Mouse (Mus musculus) T-cell, adult 66 days (primary cell): ENCODE results near the gene Bnipl. TPM values are rescaled to one million over a fixed set of nuclear protein-coding genes. Genes with fewer than 3 reads are reported as not detected.

Experiments used
- total RNA-seq, 2 experiments: library from RNA; stranded (reverse); gene quantifications; 3 replicates in 1 of 2; 4 replicates in 1 of 2; pipeline ENCODE4 v1.2.4; 2023

Bnipl gene
- total RNA-seq = 1 to 10 TPM in 1 of 2 experiments, not detected in 1; 1.0 TPM

DNA sequence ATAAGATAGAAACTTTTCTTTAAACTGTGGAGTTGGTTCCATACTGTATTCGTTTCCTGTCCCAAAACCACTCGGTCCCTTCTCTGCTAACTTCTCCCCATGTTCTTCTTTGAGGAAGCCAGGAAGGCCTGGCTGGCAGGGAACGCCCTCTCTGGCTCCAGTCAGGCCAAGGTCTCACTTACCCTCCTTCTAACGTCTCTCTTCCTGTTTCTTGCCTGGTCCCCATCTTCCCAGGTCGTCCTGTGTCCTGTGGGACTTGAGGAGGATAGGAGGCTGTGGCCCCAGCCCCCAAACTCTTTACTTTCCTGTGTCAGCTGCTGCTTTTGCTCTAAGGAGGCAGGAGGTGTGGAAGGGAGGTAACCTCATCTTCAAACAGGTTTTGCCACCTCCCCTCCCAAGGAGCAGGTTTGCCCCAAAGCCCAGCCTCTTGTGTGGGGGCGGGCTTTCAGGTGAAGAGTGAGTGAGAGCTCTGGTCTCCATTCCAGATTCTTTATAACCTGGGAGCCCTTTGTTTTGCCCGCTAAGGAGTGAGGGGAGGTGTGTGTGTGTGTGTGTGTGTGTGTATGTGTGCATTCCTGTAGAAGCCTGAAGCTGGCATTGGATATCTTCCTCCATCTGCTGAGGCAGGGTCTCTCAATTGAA is at the start of gene Bnipl:
Gene Bnipl, minus strand, starts transcription at position 411 of the 642 bp plus-strand sequence.

GRCm38 (mm10) chr3:95281216-95282126 is 30.5 kb upstream of the Bnipl start, which contains the start of the genes Mindy1 and Prune1:
Gene Mindy1 (plus strand): TSS chr3:95281345.
Gene Prune1 (minus strand): TSS chr3:95282076.

DNA sequence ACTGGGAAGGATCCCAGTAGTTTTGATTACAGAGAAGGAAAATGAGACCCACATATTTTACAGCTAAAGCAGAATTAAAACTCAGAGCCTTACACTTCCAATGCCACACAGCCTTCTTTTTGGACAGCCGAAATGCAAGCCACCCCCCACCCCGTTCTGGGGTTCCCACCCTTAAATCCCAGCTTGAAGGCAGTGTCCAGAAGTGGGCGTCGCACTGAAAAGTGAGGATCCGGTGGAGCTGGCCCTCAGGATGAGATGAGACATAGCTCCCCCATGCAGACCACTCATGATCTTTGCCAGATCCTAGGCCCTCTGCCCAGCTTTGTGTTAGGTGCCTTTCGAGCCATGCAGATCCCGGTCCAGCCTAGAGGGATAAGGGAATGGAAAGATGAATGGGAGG is 9.5 kb downstream of the Bnipl start, which contains the start of gene Gm128:
Gene Gm128, minus strand, starts transcription at position 101 of the 400 bp plus-strand sequence.

GRCm38 (mm10) chr3:95231298-95232221 is 19.4 kb downstream of the Bnipl start, which contains the start of gene Mllt11:
Gene Mllt11 (minus strand): TSS chr3:95232171.

DNA sequence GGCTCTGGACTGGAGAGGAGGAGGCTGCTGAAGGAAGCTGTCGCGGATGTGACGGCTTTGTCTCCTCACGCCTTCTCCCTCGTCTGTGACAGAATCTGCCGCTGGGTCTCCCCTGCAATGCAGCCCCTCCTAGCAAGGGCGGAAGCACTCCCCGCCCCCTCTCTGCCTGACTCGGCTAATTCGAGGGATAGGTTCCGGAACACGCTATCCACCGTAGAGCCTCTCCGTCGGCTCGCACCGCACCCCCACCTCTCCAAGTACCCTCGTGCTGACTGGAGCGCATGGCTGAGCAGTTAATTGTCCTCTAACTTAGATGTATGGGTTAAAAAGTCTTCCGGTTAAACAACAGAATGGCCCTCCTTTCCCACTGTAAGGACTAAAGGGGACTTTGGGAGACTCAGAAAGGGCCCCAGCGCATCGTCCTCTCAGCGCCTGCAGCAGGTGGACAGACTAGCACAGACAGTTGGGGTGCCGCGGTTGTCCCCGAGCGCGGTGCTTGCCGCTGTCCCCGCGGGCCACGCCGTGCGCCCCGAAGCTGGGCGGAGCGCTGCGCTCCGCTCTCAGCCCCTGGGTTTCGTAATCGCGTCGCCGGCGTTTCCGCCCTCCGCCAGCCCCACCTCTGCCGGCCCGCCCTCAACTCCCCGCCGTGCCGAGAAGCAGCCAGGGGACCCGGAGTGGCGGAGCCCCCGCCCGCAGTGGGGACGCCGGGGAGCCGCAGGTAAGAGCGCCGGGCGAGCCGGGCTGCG is 22.7 kb downstream of the Bnipl start, which contains the start of gene Cdc42se1:
Gene Cdc42se1, plus strand, starts transcription at position 585 of the 746 bp plus-strand sequence.

GRCm38 (mm10) chr3:95217255-95218134 is 33.5 kb downstream of the Bnipl start, which contains the start of gene Gabpb2:
Gene Gabpb2 (minus strand): TSS chr3:95217916.

Other genes starting within 250 kb of the Bnipl start
- gene Zfp687, start 235.7 kb downstream of the Bnipl start, total RNA-seq = 10 to 100 TPM; 52.6 to 67.5 TPM
- 100 to 1,000 TPM; 129 to 138 TPM for gene Psmd4, start 208.6 kb downstream of the Bnipl start, total RNA-seq
- 10 to 100 TPM; 50.7 to 51.1 TPM for gene Pip5k1a, start 144.3 kb downstream of the Bnipl start, total RNA-seq
- 10 to 100 TPM; 52.0 to 60.6 TPM for gene Vps72, start 140.2 kb downstream of the Bnipl start, total RNA-seq
- 1 to 10 TPM; 1.8 to 2.5 TPM for gene Tmod4, start 126.7 kb downstream of the Bnipl start, total RNA-seq
- gene Scnm1, start 117.2 kb downstream of the Bnipl start, total RNA-seq = 10 to 100 TPM; 73.5 to 75.0 TPM
- gene Lysmd1, start 117.1 kb downstream of the Bnipl start, total RNA-seq = 1 to 10 TPM; 4.9 to 6.6 TPM
- gene Tnfaip8l2, start 108.8 kb downstream of the Bnipl start, total RNA-seq = 10 to 100 TPM; 72.2 to 80.0 TPM
- gene Sema6c, start 90.7 kb downstream of the Bnipl start, total RNA-seq = 1 to 10 TPM; 3.1 to 5.3 TPM
- gene Gabpb2, start 33.3 kb downstream of the Bnipl start, total RNA-seq = 10 to 100 TPM; 73.2 to 77.2 TPM
- 100 to 1,000 TPM; 269 to 294 TPM for gene Cdc42se1, start 22.5 kb downstream of the Bnipl start, total RNA-seq
- 1 to 10 TPM; 9.8 TPM for gene Mllt11, start 19.0 kb downstream of the Bnipl start, total RNA-seq
- gene Gm128, start 9.6 kb downstream of the Bnipl start, total RNA-seq = not detected
- 10 to 100 TPM; 14.8 to 17.9 TPM for gene Mindy1, start 30.2 kb upstream of the Bnipl start, total RNA-seq
- 1 to 10 TPM; 8.6 to 9.1 TPM for gene Prune1, start 30.9 kb upstream of the Bnipl start, total RNA-seq
- under 1 TPM; 0.38 to 0.71 TPM for gene Anxa9, start 56.0 kb upstream of the Bnipl start, total RNA-seq
- 100 to 1,000 TPM; 116 to 124 TPM for gene Cers2, start 63.6 kb upstream of the Bnipl start, total RNA-seq
- gene Setdb1, start 106.0 kb upstream of the Bnipl start, total RNA-seq = 10 to 100 TPM; 39.7 to 40.6 TPM
- not detected for gene 4930558C23Rik, start 151.6 kb upstream of the Bnipl start, total RNA-seq
- 10 to 100 TPM; 65.3 to 77.8 TPM for gene Arnt, start 183.2 kb upstream of the Bnipl start, total RNA-seq
- 1 to 10 TPM; 3.0 TPM for gene Ctsk, start 248.1 kb upstream of the Bnipl start, total RNA-seq